Mouse (Mus musculus) CD4-positive helper T cell, adult 2 months (primary cell): ENCODE results near the gene Lbx2.
A peak's percentile ranks its signal among the peaks of the same experiment; 100 is the strongest.

ENCODE experiments used
- DNase-seq: peaks from one replicate; pipeline ENCODE4 v3.0.0-alpha.2; 2012; ENCODE audit warnings: low read depth, missing footprints, low spot score

The Lbx2 gene

GRCm38 (mm10) chr6:83108762-83109668, 22.8 kb downstream of the Lbx2 start, which contains the start of gene Mrpl53:
Mrpl53 (plus strand) TSS chr6:83109040.
- peak; percentile 76 for DNase-seq

DNA sequence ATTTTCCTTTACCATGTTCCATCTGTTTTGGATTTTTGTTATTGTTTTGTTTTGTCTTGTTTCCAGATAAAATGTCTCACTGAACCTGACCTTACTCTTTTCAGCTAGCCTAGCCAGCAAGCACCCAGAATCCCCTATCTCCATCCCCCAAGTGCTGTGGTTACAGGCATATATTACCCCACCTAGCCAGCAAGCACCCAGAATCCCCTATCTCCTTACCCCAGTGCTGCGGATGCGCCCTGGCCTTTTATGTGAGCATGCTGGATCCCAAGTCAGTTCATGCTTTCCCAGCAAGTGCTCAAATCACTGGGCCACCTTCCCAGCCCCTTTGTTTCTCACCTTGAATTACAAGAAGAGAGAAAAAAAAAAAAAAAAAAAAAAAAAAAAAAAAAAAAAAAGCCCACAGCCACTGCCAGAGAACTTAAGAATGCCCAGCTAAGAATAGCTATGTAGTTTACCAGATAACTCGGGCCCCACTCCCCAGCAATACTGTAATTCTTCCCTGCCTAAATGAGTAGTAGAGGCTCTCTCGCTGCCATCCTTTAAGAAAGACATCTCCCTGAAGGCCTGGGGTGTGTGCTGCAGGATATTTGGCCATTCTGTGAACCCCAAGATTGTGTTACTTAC, 25.5 kb downstream of the Lbx2 start:
- no peak for DNase-seq

DNA sequence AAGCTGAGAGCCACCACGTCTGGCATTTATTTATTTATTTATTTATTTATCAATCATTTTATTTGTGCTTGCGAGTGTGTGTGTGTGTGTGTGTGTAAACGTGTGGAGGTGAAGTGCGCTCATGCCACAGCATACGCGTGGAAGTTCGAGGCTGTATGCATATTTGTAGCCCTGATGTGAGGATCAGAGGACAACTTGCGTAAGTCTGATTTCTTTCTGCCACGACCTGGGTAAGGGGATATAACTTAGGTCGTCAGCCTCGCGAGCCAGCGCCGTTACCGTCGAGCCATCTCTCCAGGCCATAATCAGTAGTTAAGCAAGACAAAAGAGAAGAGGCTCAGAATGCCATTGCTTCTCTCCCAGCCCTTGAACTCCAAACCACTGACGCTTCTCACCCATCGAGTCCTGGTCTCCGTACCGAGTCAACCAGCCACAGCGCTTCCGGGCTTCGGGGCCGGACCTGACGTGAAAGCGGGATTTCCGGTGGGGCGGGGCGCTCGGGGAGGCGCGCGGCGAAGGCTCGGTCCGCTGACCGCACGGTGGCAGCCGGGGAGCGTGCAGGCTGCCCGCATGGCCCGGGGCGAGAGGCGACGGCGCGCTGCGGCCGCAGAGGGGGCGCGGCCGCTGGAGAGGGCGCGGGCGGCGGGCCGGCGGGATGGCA, 29.0 kb downstream of the Lbx2 start, which contains the start of gene Mogs:
Gene Mogs (plus strand): TSS at position 486 of the 661 bp plus-strand sequence.
- DNase-seq = peak; percentile 92

DNA sequence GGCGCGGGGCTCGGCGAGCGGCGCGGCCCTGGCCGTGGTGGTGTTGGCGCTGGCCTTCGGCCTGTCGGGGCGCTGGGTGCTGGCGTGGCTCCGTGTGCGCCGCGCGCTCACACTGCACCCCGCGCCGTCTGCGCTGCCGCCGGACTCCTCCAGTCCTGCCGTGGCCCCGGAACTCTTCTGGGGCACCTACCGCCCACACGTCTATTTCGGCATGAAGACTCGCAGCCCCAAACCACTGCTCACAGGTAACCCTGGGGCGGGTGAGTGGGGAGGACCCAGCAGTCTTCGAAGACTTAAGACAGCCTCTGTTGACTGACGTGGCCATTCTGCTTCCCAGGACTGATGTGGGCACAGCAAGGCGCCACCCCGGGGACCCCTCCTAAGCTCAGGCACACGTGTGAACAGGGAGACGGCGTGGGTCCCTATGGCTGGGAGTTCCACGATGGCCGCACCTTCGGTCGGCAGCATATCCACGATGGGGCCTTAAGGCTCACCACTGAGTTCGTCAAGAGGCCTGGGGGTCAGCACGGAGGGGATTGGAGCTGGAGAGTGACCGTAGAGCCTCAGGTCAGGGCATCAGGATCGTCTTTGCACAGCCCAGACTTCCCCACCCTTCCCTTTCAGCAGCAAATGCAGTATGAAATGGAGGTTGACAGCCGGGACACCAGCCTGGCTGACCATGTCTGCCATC, 29.7 kb downstream of the Lbx2 start:
- DNase-seq = peak; percentile 72

GRCm38 (mm10) chr6:83116373-83117164, 30.4 kb downstream of the Lbx2 start:
- no peak for DNase-seq

DNA sequence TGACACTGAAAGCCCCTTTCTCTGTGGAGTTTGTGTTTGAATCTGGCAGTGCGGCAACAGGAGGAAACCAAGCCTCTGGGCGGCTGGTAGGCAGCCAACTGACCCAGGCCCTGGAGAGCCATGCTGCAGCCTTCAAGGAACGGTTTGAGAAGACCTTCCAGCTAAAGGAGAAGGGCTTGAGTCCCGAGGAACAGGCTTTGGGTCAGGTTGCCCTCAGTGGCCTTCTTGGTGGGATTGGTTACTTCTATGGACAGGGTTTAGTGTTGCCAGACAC, 30.9 kb downstream of the Lbx2 start:
- DNase-seq = no peak

- DNase-seq = no peak
Measured at GRCm38 (mm10) chr6:83117616-83118015, 31.4 kb downstream of the Lbx2 start.

- DNase-seq = no peak
Measured at GRCm38 (mm10) chr6:83118369-83118768, 32.2 kb downstream of the Lbx2 start.

DNA sequence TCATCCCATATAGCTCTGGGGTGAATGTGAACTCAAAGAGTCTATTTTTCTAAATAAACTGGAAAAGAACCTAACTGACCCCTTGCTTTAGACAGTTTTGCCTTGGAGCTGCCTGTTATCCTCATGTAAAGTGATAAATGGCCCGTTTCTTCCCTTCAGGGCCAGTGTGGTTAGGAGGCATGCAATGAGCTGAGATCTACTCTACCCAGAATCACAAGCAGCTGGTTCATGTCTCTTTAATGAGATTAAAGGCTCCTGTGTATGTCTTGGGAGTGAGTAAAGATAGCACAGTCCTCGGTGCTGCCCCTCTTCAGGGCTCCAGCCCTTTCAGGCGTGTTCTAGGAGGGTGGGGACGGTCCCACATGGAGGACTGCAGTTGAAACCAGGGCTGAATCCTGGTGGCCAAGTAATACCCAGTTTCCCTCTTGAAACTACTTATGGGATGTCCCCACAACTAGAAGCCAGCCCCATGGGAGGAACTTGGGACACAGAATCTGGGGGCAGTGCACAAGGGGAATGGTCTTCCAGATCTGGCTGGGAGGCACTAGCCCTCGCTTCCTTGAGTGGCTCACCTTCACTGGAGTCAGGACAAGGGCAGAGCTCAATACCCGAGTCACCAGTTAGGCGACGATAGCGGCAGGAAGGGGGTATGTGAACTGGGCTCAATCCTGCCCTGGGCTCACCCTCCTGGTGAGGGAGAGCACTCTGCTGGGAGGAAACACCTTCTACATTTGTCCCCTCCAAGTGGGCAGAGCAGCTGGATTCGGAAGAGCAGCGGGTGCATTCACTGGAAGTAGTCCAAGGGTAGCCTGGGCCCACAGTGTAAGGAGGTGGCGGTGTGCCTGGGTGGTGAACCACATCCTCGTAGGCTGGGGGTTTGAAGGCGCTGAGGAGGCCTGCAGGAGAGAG, 32.9 kb downstream of the Lbx2 start:
- peak; percentile 60 for DNase-seq

GRCm38 (mm10) chr6:83119734-83120051, 33.5 kb downstream of the Lbx2 start:
- no peak for DNase-seq

GRCm38 (mm10) chr6:83120930-83121862, 35.0 kb downstream of the Lbx2 start, which contains the start of gene Wbp1:
Wbp1 (minus strand) TSS chr6:83121559.
- peak; percentile 98 for DNase-seq

- DNase-seq = no peak
Measured at GRCm38 (mm10) chr6:83121863-83122710, 35.9 kb downstream of the Lbx2 start.

DNA sequence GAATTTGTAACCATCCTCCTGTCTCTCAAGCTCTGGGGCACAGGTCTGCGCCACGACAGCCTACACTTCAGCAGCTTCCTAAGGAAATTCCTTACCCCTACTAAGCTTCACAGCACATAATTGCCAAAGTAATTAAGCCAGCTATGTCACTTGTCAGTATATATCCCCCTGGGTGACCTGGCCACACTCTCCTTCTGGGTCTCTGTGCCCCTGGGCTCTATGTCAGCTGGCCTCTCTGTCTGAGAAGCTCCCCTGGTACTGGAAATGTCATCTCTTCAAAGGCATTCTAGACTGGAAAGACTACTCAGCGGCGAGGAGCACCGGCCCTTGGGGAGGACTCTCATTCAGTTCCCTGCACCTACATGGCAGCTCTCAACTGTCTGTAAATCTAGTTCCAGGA, 36.8 kb downstream of the Lbx2 start:
- DNase-seq = no peak

DNA sequence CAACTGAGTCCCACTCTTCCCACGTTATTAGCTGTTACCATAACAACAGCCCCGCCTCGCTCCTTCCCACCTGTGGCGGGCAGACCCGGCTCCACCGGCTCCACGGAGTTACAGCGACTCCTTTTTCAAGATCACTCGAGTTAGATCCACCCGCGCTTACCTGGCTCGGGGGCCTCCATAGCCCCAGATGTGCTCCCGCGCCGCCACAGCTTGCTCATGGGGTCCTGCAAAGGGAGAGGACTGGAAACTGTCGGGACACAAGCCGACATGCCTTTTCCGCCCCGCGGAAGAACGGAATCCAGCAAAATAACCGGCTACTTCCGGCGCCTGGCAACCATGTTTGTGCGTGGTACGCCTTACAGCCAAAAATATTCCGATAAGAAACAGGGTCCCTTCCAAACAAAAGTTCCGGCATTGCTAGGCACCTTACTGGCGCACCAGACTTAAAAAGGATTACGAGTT, 38.7 kb downstream of the Lbx2 start:
- peak; percentile 96 for DNase-seq

- no peak for DNase-seq
Measured at GRCm38 (mm10) chr6:83125331-83125730, 39.2 kb downstream of the Lbx2 start, which contains the start of gene Ino80b. Ino80b (minus strand) TSS chr6:83125431.

- no peak for DNase-seq
Measured at GRCm38 (mm10) chr6:83127419-83127818, 41.3 kb downstream of the Lbx2 start.

DNA sequence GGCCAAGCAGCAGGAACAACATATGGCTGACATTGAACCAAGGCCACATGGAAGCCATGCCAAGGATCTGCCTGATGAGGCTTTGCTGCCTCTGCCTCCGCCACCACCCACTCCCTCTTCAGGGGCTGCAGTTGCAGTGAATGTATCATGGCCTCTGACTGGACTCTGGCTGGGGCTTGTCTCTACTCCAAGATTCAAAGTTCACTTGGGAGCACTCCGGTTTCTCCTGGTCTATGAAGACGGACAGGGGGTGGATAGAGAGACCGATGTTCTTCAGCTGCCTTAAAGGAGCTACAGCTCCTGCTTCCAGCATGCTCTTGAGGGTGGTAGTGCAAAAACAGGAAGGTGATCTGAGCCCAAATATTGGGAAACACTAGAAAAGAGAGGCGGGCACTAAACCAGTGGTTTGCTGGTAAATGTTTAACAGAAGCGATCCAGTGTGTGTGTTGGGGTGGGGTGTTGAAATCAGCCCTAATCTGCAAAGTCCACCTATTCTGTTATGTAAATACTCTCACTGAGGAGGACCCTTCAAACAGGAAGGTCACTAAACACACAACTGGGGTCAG, 45.4 kb downstream of the Lbx2 start:
- no peak for DNase-seq
